Mouse (Mus musculus): ENCODE measurements around the gene Gtf2a1. TPM values are rescaled to one million over a fixed set of nuclear protein-coding genes. Genes with fewer than 3 reads are reported as not detected.
A peak's percentile ranks its signal among the peaks of the same experiment; 100 is the strongest.

Gtf2a1 gene
- 48.6 and 58.3 TPM in 2 replicates for polyA plus RNA-seq (2015; fragmentation: Nextera tagmentation; extraction: Ambion mirVana)

- H3K4me2 ChIP-seq (ENCODE audit: low read length), result peak within 1 kb of the TSS; percentile 65
- peak; percentile 86 for ATAC-seq
- WGBS, result under 1% methylated on average over 52 of the region's 99 CpGs
- H3K4me3 ChIP-seq (ENCODE audit: low read length), result peak within 1 kb of the TSS; percentile 75
- H3K27me3 ChIP-seq (replicated peaks; ENCODE audit: control insufficient read depth, insufficient read depth, low read length), result no peaks in the 10 kb centered on the region
- no peaks in the 10 kb centered on the region for H3K9me3 ChIP-seq (ENCODE audit: control insufficient read depth, low read length)
- peaks cover 12% of the 10 kb centered on the region for H3K4me1 ChIP-seq (ENCODE audit: control insufficient read depth, insufficient read depth, low read depth, low read length)
- peaks cover 2% of the 10 kb centered on the region; the same call in 1 of the 2 replicates for H3K36me3 ChIP-seq (ENCODE audit: control insufficient read depth, insufficient read depth, low read length)
- peak within 1 kb of the TSS; percentile 100 for H3K9ac ChIP-seq (ENCODE audit: low read depth, low read length)
- peak within 1 kb of the TSS; percentile 100 for H3K27ac ChIP-seq (ENCODE audit: low read depth, low read length)
These were observed at the start of gene Gtf2a1 for GRCm38 (mm10) chr12:91589847-91590690. TSS of gene Gtf2a1 (minus strand) at chr12:91590487.

- Histone ChIP-seq H3K27me3 (replicated peaks; ENCODE audit: control insufficient read depth, insufficient read depth, low read length) (no peaks in the 10 kb centered on the region), H3K9me3 (ENCODE audit: control insufficient read depth, low read length) (no peaks in the 10 kb centered on the region), H3K9ac (ENCODE audit: low read depth, low read length) (no peak overlapping the region), H3K27ac (ENCODE audit: low read depth, low read length) (no peak overlapping the region), H3K4me2 (ENCODE audit: low read length) (no peak overlapping the region), H3K36me3 (ENCODE audit: control insufficient read depth, insufficient read depth, low read length) (no peaks in the 10 kb centered on the region), H3K4me3 (ENCODE audit: low read length) (no peak overlapping the region), H3K4me1 (ENCODE audit: control insufficient read depth, insufficient read depth, low read depth, low read length) (peaks cover 13% of the 10 kb centered on the region)
- no peak for ATAC-seq
- WGBS, result 75% methylated on average over 3 of the region's 3 CpGs
These were observed 48.1 kb upstream of the Gtf2a1 start for GRCm38 (mm10) chr12:91638351-91638750.

GRCm38 (mm10) chr12:91637136-91637909 lies 47.0 kb upstream of the Gtf2a1 start:
- no peaks in the 10 kb centered on the region for H3K36me3 ChIP-seq (ENCODE audit: control insufficient read depth, insufficient read depth, low read length)
- no peak overlapping the region for H3K4me3 ChIP-seq (ENCODE audit: low read length)
- H3K4me1 ChIP-seq (ENCODE audit: control insufficient read depth, insufficient read depth, low read depth, low read length), result peaks cover 7% of the 10 kb centered on the region
- no peak overlapping the region for H3K9ac ChIP-seq (ENCODE audit: low read depth, low read length)
- no peak overlapping the region for H3K4me2 ChIP-seq (ENCODE audit: low read length)
- ATAC-seq, result no peak
- H3K27ac ChIP-seq (ENCODE audit: low read depth, low read length), result no peak overlapping the region
- H3K9me3 ChIP-seq (ENCODE audit: control insufficient read depth, low read length), result no peaks in the 10 kb centered on the region; the same call in 1 of the 2 replicates
- no peaks in the 10 kb centered on the region for H3K27me3 ChIP-seq (replicated peaks; ENCODE audit: control insufficient read depth, insufficient read depth, low read length)
- 68% methylated on average over 12 of the region's 12 CpGs for WGBS

- no peak for ATAC-seq
- Histone ChIP-seq H3K27ac (ENCODE audit: low read depth, low read length) (no peak overlapping the region), H3K9me3 (ENCODE audit: control insufficient read depth, low read length) (0 out of 2 replicates have a peak, but pooled peaks cover 2% of the 10 kb centered on the region), H3K27me3 (replicated peaks; ENCODE audit: control insufficient read depth, insufficient read depth, low read length) (no peaks in the 10 kb centered on the region), H3K4me1 (ENCODE audit: control insufficient read depth, insufficient read depth, low read depth, low read length) (no peaks in the 10 kb centered on the region), H3K4me2 (ENCODE audit: low read length) (no peak overlapping the region), H3K36me3 (ENCODE audit: control insufficient read depth, insufficient read depth, low read length) (no peaks in the 10 kb centered on the region), H3K9ac (ENCODE audit: low read depth, low read length) (no peak overlapping the region), H3K4me3 (ENCODE audit: low read length) (no peak overlapping the region)
- 84% methylated on average over 5 of the region's 5 CpGs for WGBS
These were observed 36.2 kb upstream of the Gtf2a1 start for GRCm38 (mm10) chr12:91626482-91626881.

- H3K4me3 ChIP-seq (ENCODE audit: low read length), result no peak overlapping the region
- no peaks in the 10 kb centered on the region for H3K27me3 ChIP-seq (replicated peaks; ENCODE audit: control insufficient read depth, insufficient read depth, low read length)
- H3K4me2 ChIP-seq (ENCODE audit: low read length), result no peak overlapping the region
- no peak for ATAC-seq
- H3K36me3 ChIP-seq (ENCODE audit: control insufficient read depth, insufficient read depth, low read length), result no peaks in the 10 kb centered on the region
- no peaks in the 10 kb centered on the region for H3K4me1 ChIP-seq (ENCODE audit: control insufficient read depth, insufficient read depth, low read depth, low read length)
- H3K27ac ChIP-seq (ENCODE audit: low read depth, low read length), result no peak overlapping the region
- H3K9me3 ChIP-seq (ENCODE audit: control insufficient read depth, low read length), result 0 out of 2 replicates have a peak, but pooled peaks cover 2% of the 10 kb centered on the region
- no peak overlapping the region for H3K9ac ChIP-seq (ENCODE audit: low read depth, low read length)
- 74% methylated on average over 1 of the region's 1 CpGs for WGBS
These were observed 34.7 kb upstream of the Gtf2a1 start for GRCm38 (mm10) chr12:91625013-91625412.

GRCm38 (mm10) chr12:91609425-91609824 lies 19.1 kb upstream of the Gtf2a1 start:
- Histone ChIP-seq H3K4me1 (ENCODE audit: control insufficient read depth, insufficient read depth, low read depth, low read length) (no peaks in the 10 kb centered on the region), H3K36me3 (ENCODE audit: control insufficient read depth, insufficient read depth, low read length) (no peaks in the 10 kb centered on the region), H3K9ac (ENCODE audit: low read depth, low read length) (no peak overlapping the region), H3K27ac (ENCODE audit: low read depth, low read length) (no peak overlapping the region), H3K4me2 (ENCODE audit: low read length) (no peak overlapping the region), H3K27me3 (replicated peaks; ENCODE audit: control insufficient read depth, insufficient read depth, low read length) (no peaks in the 10 kb centered on the region), H3K4me3 (ENCODE audit: low read length) (no peak overlapping the region), H3K9me3 (ENCODE audit: control insufficient read depth, low read length) (peaks cover 2% of the 10 kb centered on the region; the same call in 1 of the 2 replicates)
- peak; percentile 65; the same call in 1 of the 2 replicates for ATAC-seq
- WGBS, result 50% methylated on average over 5 of the region's 5 CpGs

GRCm38 (mm10) chr12:91607678-91608077 lies 17.4 kb upstream of the Gtf2a1 start:
- peaks cover 2% of the 10 kb centered on the region; the same call in 1 of the 2 replicates for H3K9me3 ChIP-seq (ENCODE audit: control insufficient read depth, low read length)
- no peak overlapping the region for H3K4me3 ChIP-seq (ENCODE audit: low read length)
- H3K27ac ChIP-seq (ENCODE audit: low read depth, low read length), result no peak overlapping the region
- H3K4me1 ChIP-seq (ENCODE audit: control insufficient read depth, insufficient read depth, low read depth, low read length), result no peaks in the 10 kb centered on the region
- H3K36me3 ChIP-seq (ENCODE audit: control insufficient read depth, insufficient read depth, low read length), result no peaks in the 10 kb centered on the region
- no peak overlapping the region for H3K9ac ChIP-seq (ENCODE audit: low read depth, low read length)
- H3K27me3 ChIP-seq (replicated peaks; ENCODE audit: control insufficient read depth, insufficient read depth, low read length), result no peaks in the 10 kb centered on the region
- no peak overlapping the region for H3K4me2 ChIP-seq (ENCODE audit: low read length)
- WGBS, result 26% methylated on average over 7 of the region's 7 CpGs
- ATAC-seq, result no peak

- Histone ChIP-seq H3K27me3 (replicated peaks; ENCODE audit: control insufficient read depth, insufficient read depth, low read length) (no peaks in the 10 kb centered on the region), H3K4me1 (ENCODE audit: control insufficient read depth, insufficient read depth, low read depth, low read length) (no peaks in the 10 kb centered on the region), H3K4me3 (ENCODE audit: low read length) (no peak overlapping the region), H3K9ac (ENCODE audit: low read depth, low read length) (no peak overlapping the region), H3K4me2 (ENCODE audit: low read length) (no peak overlapping the region), H3K9me3 (ENCODE audit: control insufficient read depth, low read length) (peaks cover 2% of the 10 kb centered on the region; the same call in 1 of the 2 replicates), H3K36me3 (ENCODE audit: control insufficient read depth, insufficient read depth, low read length) (no peaks in the 10 kb centered on the region), H3K27ac (ENCODE audit: low read depth, low read length) (no peak overlapping the region)
- WGBS, result 87% methylated on average over 13 of the region's 13 CpGs
- no peak for ATAC-seq
These were observed 16.4 kb upstream of the Gtf2a1 start for GRCm38 (mm10) chr12:91606651-91607050.

GRCm38 (mm10) chr12:91604600-91604999 lies 14.3 kb upstream of the Gtf2a1 start:
- Histone ChIP-seq H3K27ac (ENCODE audit: low read depth, low read length) (no peak overlapping the region), H3K36me3 (ENCODE audit: control insufficient read depth, insufficient read depth, low read length) (no peaks in the 10 kb centered on the region), H3K27me3 (replicated peaks; ENCODE audit: control insufficient read depth, insufficient read depth, low read length) (no peaks in the 10 kb centered on the region), H3K4me3 (ENCODE audit: low read length) (no peak overlapping the region), H3K9ac (ENCODE audit: low read depth, low read length) (no peak overlapping the region), H3K4me2 (ENCODE audit: low read length) (no peak overlapping the region), H3K9me3 (ENCODE audit: control insufficient read depth, low read length) (peaks cover 2% of the 10 kb centered on the region; the same call in 1 of the 2 replicates), H3K4me1 (ENCODE audit: control insufficient read depth, insufficient read depth, low read depth, low read length) (no peaks in the 10 kb centered on the region)
- 72% methylated on average over 6 of the region's 6 CpGs for WGBS
- ATAC-seq, result no peak
